Mouse (Mus musculus) heart, postnatal 4 days (tissue): Measurements from ENCODE around the gene Fam234b. TPM values are rescaled to one million over a fixed set of nuclear protein-coding genes. Genes with fewer than 3 reads are reported as not detected.

Source experiments
- DNase-seq: peaks from one replicate; pipeline ENCODE4 v3.0.0; 2021
- total RNA-seq, 2 experiments: library from RNA; stranded (reverse); gene quantifications; 2 replicates each; pipeline ENCODE4 v1.2.3; 2021

Gene Fam234b
- total RNA-seq, 2 experiments from 2014 or later: 7.2 to 8.0 TPM

- DNase-seq: no peak
Observed at GRCm38 (mm10) chr6:135183961-135184360, 13.8 kb upstream of the Fam234b start.

- no peak for DNase-seq
Observed at GRCm38 (mm10) chr6:135187076-135187917, 10.5 kb upstream of the Fam234b start.

GRCm38 (mm10) chr6:135188629-135189028 is 9.1 kb upstream of the Fam234b start:
- no peak for DNase-seq

- DNase-seq: no peak
Observed at GRCm38 (mm10) chr6:135190122-135190521, 7.7 kb upstream of the Fam234b start.

GRCm38 (mm10) chr6:135191906-135192305 is 5.9 kb upstream of the Fam234b start:
- DNase-seq: no peak

GRCm38 (mm10) chr6:135192993-135193392 is 4.8 kb upstream of the Fam234b start:
- DNase-seq: no peak

GRCm38 (mm10) chr6:135193733-135194132 is 4.0 kb upstream of the Fam234b start:
- no peak for DNase-seq

GRCm38 (mm10) chr6:135194907-135195306 is 2.9 kb upstream of the Fam234b start:
- DNase-seq: no peak

- no peak for DNase-seq
Observed at GRCm38 (mm10) chr6:135196707-135197106, 1.1 kb upstream of the Fam234b start.

- no peak for DNase-seq
Observed at GRCm38 (mm10) chr6:135197446-135197845, 331 bp upstream of the Fam234b start.

- DNase-seq: no peak
Observed at GRCm38 (mm10) chr6:135198726-135199125, 949 bp downstream of the Fam234b start.

- no peak for DNase-seq
Observed at GRCm38 (mm10) chr6:135200122-135200957, 2.6 kb downstream of the Fam234b start.

- DNase-seq: no peak
Observed at GRCm38 (mm10) chr6:135202668-135203067, 4.9 kb downstream of the Fam234b start.

- DNase-seq: no peak
Observed at GRCm38 (mm10) chr6:135203737-135204136, 6.0 kb downstream of the Fam234b start.

- DNase-seq: no peak
Observed at GRCm38 (mm10) chr6:135204869-135205268, 7.1 kb downstream of the Fam234b start.

GRCm38 (mm10) chr6:135205802-135206201 is 8.0 kb downstream of the Fam234b start:
- no peak for DNase-seq

GRCm38 (mm10) chr6:135206909-135207308 is 9.1 kb downstream of the Fam234b start:
- DNase-seq: no peak

GRCm38 (mm10) chr6:135211169-135211568 is 13.4 kb downstream of the Fam234b start:
- no peak for DNase-seq

GRCm38 (mm10) chr6:135212666-135213065 is 14.9 kb downstream of the Fam234b start:
- no peak for DNase-seq

- DNase-seq: no peak
Observed at GRCm38 (mm10) chr6:135218330-135218729, 20.6 kb downstream of the Fam234b start.

GRCm38 (mm10) chr6:135219916-135220315 is 22.1 kb downstream of the Fam234b start:
- DNase-seq: no peak

GRCm38 (mm10) chr6:135223786-135224416 is 26.1 kb downstream of the Fam234b start:
- no peak for DNase-seq

- no peak for DNase-seq
Observed at GRCm38 (mm10) chr6:135228465-135228941, 30.7 kb downstream of the Fam234b start.
